Mouse (Mus musculus) CH12.LX (cell line): Measurements from ENCODE around the gene C330021F23Rik.

Experiments
- CTCF ChIP-seq, 2 experiments: IDR thresholded peaks in 1 of 2; conservative IDR thresholded peaks in 1 of 2; 2 replicates each; pipeline ENCODE4 v1.5.1; 2011 to 2012; ENCODE audit warnings: low read depth in 2 of 2, low read length in 2 of 2, improper control_type of control experiment in 1 of 2, inconsistent platforms in 1 of 2, mild to moderate bottlenecking in 1 of 2, moderate library complexity in 1 of 2
- EP300 ChIP-seq: IDR thresholded peaks from 2 replicates; pipeline ENCODE4 v1.6.1; 2011; ENCODE audit warnings: low read length, improper control_type of control experiment
- NRF1 ChIP-seq: IDR thresholded peaks from 2 replicates; pipeline ENCODE4 v1.6.1; 2014; ENCODE audit warnings: low read depth, mild to moderate bottlenecking, inconsistent platforms, low read length, improper control_type of control experiment, moderate library complexity
- POLR2A ChIP-seq: IDR thresholded peaks from 2 replicates; pipeline ENCODE4 v1.6.1; 2011; ENCODE audit warnings: low read depth, mild to moderate bottlenecking, improper control_type of control experiment, low read length
- SIN3A ChIP-seq: IDR thresholded peaks from 2 replicates; pipeline ENCODE4 v1.6.1; 2012; ENCODE audit warnings: low read length, improper control_type of control experiment, inconsistent platforms
- TBP ChIP-seq: conservative IDR thresholded peaks from 2 replicates; pipeline ENCODE4 v1.6.1; 2011; ENCODE audit warnings: low read depth, low read length, improper control_type of control experiment
- USF2 ChIP-seq: conservative IDR thresholded peaks from 2 replicates; pipeline ENCODE4 v1.6.1; 2011; ENCODE audit warnings: low read depth, low read length, improper control_type of control experiment
- ZKSCAN1 ChIP-seq: IDR thresholded peaks from 2 replicates; pipeline ENCODE4 v1.6.1; 2012; ENCODE audit warnings: low read depth, inconsistent platforms, low read length, improper control_type of control experiment, borderline replicate concordance

DNA sequence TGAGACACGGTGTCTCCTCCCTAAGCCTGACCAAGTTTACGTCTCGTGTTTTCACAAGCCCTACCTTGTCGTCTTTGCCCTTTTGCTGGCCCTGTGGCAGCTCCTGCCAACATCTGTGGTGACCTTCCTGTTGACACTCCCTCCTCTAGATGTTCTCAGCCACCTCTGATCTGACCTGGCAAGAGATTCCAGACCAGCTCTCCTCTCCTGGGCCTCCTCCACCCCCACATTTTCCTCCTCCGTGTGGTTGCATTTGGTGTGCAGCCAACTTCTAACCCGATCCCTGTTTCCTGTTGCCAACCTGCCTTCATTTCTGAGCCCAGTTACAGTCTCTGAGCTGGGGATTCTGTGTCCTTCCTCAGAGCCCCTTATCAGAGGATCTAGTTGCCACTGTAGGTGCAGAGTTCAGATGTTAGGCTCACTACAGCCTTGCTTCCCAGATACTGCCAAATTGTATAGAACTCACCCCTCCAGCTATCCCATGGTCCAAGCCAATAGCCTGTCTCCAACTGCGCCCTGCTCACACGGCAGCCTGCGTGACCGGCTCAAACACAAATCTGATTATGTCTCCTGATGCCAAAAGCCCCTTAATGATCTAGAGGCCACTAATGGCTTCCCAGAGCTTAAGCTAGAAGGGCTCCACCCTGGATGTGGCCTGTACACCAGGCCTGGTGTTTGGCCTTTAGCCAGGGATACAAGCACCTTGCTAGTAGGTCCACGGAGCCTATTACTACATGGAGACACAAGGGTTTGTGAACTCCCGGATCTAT, 41.4 kb downstream of the C330021F23Rik start:
- no peak for TF ChIP-seq POLR2A
- TF ChIP-seq NRF1: no peak
- TF ChIP-seq USF2: no peak
- no peak for TF ChIP-seq SIN3A
- no peak for TF ChIP-seq EP300
- TF ChIP-seq ZKSCAN1: no peak
- TF ChIP-seq TBP: no peak
- TF ChIP-seq CTCF (conservative IDR thresholded peaks at IDR 0.05 in 1 of 2, IDR thresholded peaks at IDR 0.05 in 1 of 2; ENCODE audit: low read depth in 2 of 2, low read length in 2 of 2): no peak
